Mouse (Mus musculus) layer of hippocampus, adult 2 months (tissue): ENCODE measurements at regions not wholly inside any gene's neighbourhood (a gene's known extent, or its start where the extent isn't known, plus 50 kb on each side); places are given as distances from the start of the nearest gene placed in this dataset.
A peak's percentile ranks its signal among the peaks of the same experiment; 100 is the strongest.

Experiments
- DNase-seq, 2 experiments: peaks; one replicate each; pipeline ENCODE4 v3.0.0; 2022; ENCODE audit warnings: low spot score in 2 of 2
- H3K27ac ChIP-seq: fragments of 200-600 bp; 2 replicates; pipeline ENCODE4 v1.8.1; 2022
- H3K4me3 ChIP-seq: fragments of 200-600 bp; 2 replicates; pipeline ENCODE4 v1.8.1; 2022; ENCODE audit warnings: mild to moderate bottlenecking
- CTCF ChIP-seq: fragments of 200-600 bp; conservative IDR thresholded peaks from 2 replicates; pipeline ENCODE4 v1.8.1; 2022; ENCODE audit warnings: antibody characterized with exemption, mild to moderate bottlenecking, moderate library complexity

GRCm38 (mm10) chr3:18645481-18645880 is 697.3 kb downstream of the Cypt12 start:
- Histone ChIP-seq H3K4me3 (no peak overlapping the region), H3K27ac (no peak overlapping the region)
- no peak for TF ChIP-seq CTCF
- no peak for DNase-seq

- Histone ChIP-seq H3K4me3 (no peak overlapping the region), H3K27ac (no peak overlapping the region)
- TF ChIP-seq CTCF, result no peak
- no peak for DNase-seq
These were observed 697.7 kb downstream of the Cypt12 start for GRCm38 (mm10) chr3:18645927-18646326.

DNA sequence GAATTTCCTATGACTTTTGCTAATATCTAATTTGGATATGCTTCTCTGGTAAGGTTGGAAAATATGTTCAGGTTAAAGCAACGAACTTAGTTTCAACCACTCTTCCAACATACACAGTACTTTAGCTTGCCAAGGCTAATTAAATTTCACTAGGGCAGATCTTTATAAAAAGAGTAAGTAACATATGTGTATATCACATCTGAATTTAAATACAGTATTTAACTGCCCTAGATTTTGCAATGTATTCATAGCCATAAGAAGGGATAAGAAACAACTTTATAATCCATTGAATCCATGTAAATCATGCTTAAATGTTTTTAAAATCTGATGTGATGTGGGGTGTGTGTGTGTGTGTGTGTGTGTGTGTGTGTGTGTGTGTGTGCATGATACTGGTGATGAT is 705.3 kb downstream of the Cypt12 start:
- TF ChIP-seq CTCF, result no peak
- no peak overlapping the region for H3K27ac ChIP-seq
- H3K4me3 ChIP-seq, result no peak overlapping the region
- DNase-seq, result no peak

- DNase-seq, result no peak
- Histone ChIP-seq H3K27ac (peak overlapping the region; percentile 4; the same call in 1 of the 2 replicates), H3K4me3 (no peak overlapping the region)
- TF ChIP-seq CTCF, result no peak
These were observed 717.5 kb downstream of the Cypt12 start for GRCm38 (mm10) chr3:18665738-18666137.

- Histone ChIP-seq H3K4me3 (no peak overlapping the region), H3K27ac (peak overlapping the region; percentile 59)
- TF ChIP-seq CTCF, result no peak
- DNase-seq, result peak in 1 of 2 experiments; percentile 42
These were observed 719.5 kb downstream of the Cypt12 start for GRCm38 (mm10) chr3:18667726-18668125.

GRCm38 (mm10) chr3:18668936-18669335 is 720.7 kb downstream of the Cypt12 start:
- Histone ChIP-seq H3K27ac (peak overlapping the region; percentile 71), H3K4me3 (no peak overlapping the region)
- TF ChIP-seq CTCF, result no peak
- peak; percentile 75 to 88 for DNase-seq

DNA sequence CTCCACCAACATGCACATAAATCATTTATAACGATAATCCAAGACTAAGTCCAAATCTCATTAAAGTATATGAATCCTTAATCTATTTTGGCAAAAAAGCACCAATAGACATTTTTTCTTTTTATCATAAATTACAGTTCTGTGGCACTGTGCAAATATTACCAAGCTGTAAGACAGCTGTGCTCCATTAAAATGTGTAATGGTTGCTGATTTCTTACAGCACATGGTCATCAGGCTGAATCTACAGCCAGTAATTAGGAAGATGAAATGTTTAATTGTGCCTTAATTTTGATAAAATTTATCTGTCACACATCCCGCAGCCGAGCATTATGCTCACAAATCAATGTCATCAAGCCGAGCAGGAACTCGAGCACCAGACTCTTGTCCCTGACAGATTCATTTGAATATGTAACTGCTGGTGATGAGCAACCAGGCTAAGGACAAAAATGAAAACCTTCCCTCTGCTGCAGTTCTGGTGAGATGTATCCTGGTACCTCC is 722.0 kb downstream of the Cypt12 start:
- H3K4me3 ChIP-seq, result no peak overlapping the region
- no peak for TF ChIP-seq CTCF
- peak in 1 of 2 experiments; percentile 14 for DNase-seq
- no peak overlapping the region for H3K27ac ChIP-seq

DNA sequence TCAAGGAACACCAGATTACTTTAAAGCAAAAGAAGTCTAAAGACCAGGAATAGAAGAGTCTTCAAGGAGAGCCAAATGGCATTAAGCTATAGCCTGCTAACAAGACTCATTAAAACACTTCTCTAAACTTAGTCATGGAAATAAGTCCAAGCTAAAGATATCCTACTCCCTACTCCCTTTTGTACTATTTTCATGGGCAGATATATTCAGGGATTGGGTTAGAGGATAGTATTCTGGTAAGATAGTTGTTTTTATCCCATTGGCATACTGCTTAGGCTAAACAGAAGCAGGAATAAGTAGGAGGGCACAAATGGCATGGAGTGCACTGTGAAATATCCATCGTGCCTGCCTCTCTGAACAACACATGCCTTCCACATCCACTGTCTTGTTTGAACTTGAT is 723.5 kb downstream of the Cypt12 start:
- no peak overlapping the region for H3K27ac ChIP-seq
- no peak overlapping the region for H3K4me3 ChIP-seq
- no peak for TF ChIP-seq CTCF
- DNase-seq, result no peak

- no peak overlapping the region for H3K27ac ChIP-seq
- no peak for TF ChIP-seq CTCF
- peak in 1 of 2 experiments; percentile 55 for DNase-seq
- H3K4me3 ChIP-seq, result no peak overlapping the region
These were observed 735.3 kb downstream of the Cypt12 start for GRCm38 (mm10) chr3:18683346-18684101.

- no peak for TF ChIP-seq CTCF
- peak in 1 of 2 experiments; percentile 31 for DNase-seq
- Histone ChIP-seq H3K27ac (0 out of 2 replicates have a peak overlapping the region, but pooled peaks have one; percentile 36), H3K4me3 (no peak overlapping the region)
These were observed 747.0 kb downstream of the Cypt12 start for GRCm38 (mm10) chr3:18695113-18695792.

DNA sequence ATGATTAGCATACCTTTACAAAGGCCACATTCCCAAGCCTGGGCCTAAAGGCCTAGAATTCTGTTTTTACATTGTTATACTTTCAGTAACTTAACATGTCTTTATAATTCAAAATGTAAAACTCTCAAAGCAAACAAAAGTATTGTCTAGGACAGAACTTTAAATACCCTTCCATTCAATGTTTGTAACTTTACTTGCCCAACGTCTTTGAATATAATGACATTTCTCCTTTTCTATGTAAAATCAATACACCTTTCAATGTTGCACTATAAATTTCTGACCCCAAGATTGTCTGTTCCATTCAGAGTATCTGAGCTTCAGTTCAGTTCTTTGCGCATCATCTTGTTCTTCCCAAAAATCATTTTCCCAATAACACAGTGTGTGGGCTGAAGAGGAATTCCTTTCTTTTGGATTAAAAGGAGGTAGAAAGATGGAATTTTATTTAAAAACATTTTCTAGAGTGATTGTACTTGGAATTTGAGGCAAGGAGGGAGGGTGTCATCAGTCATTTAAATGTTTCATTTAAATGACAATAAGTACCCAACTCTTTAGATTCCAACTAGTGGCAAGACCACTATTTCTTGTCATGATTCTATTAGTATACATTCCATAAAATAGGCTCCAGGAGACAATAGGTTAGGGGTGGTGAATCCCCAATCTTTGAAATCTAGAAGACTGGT is 748.9 kb downstream of the Cypt12 start:
- no peak for DNase-seq
- Histone ChIP-seq H3K4me3 (no peak overlapping the region), H3K27ac (no peak overlapping the region)
- TF ChIP-seq CTCF, result no peak

- TF ChIP-seq CTCF, result no peak
- Histone ChIP-seq H3K4me3 (no peak overlapping the region), H3K27ac (no peak overlapping the region)
- no peak for DNase-seq
These were observed 749.9 kb downstream of the Cypt12 start for GRCm38 (mm10) chr3:18698106-18698505.

DNA sequence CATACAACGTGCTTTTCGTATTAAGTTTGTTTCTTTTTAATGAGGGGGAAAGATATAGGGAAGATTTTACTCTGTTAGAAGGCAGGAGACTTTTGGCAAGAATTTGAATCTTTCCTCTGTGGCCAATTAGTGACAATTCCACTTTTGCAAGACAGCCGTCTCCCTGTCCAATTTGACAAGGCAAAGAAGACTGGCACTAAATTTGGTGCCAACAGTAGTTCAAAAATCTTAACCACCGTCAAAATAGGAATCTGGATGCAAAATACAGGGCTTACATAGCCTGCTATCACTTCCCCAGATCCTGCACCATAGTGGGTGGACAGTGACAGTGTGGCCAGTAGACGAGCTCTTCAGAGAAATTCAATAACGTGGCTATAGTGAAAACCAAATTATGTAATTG is 757.0 kb downstream of the Cypt12 start:
- no peak for DNase-seq
- TF ChIP-seq CTCF, result no peak
- Histone ChIP-seq H3K4me3 (no peak overlapping the region), H3K27ac (no peak overlapping the region)
